Mouse (Mus musculus) C2C12 (cell line): ENCODE results near the gene Smg9. TPM values are rescaled to one million over a fixed set of nuclear protein-coding genes. Genes with fewer than 3 reads are reported as not detected.

Experiments used
- H3K27me3 ChIP-seq: one replicate; pipeline ENCODE4 v1.6.1; 2011; ENCODE audit not compliant: control insufficient read depth, insufficient read depth, insufficient read length
- H3K36me3 ChIP-seq: one replicate; pipeline ENCODE4 v1.6.1; 2011; ENCODE audit not compliant: control insufficient read depth, insufficient read depth
- H3K4me3 ChIP-seq: one replicate; pipeline ENCODE4 v1.5.1; 2011; ENCODE audit warnings: mild to moderate bottlenecking, control low read depth; ENCODE audit not compliant: poor library complexity, insufficient read depth, severe bottlenecking
- H3K79me2 ChIP-seq: one replicate; pipeline ENCODE4 v1.6.1; 2011; ENCODE audit not compliant: control insufficient read depth, insufficient read depth
- H3K79me3 ChIP-seq: one replicate; pipeline ENCODE4 v1.6.1; 2011; ENCODE audit warnings: low read depth, control low read depth
- H3ac ChIP-seq: one replicate; pipeline ENCODE3; 2011; ENCODE audit warnings: low read depth; ENCODE audit not compliant: control insufficient read depth, insufficient read length
- CEBPB ChIP-seq: IDR thresholded peaks from one replicate; pipeline ENCODE4 v1.6.1; 2011; ENCODE audit warnings: low read depth, mild to moderate bottlenecking, control low read depth, moderate library complexity
- CTCF ChIP-seq: IDR thresholded peaks from one replicate; pipeline ENCODE4 v1.5.1; 2011; ENCODE audit not compliant: control insufficient read depth, insufficient read depth, insufficient read length
- FOSL1 ChIP-seq: IDR thresholded peaks from one replicate; pipeline ENCODE4 v1.8.0; 2011; ENCODE audit warnings: mild to moderate bottlenecking, low read length; ENCODE audit not compliant: poor library complexity, insufficient read depth, severe bottlenecking
- MAX ChIP-seq: IDR thresholded peaks from one replicate; pipeline ENCODE4 v1.6.1; 2011; ENCODE audit warnings: mild to moderate bottlenecking, control low read depth
- MYOD1 ChIP-seq: IDR thresholded peaks from one replicate; pipeline ENCODE4 v1.6.1; 2011; ENCODE audit warnings: low read depth; ENCODE audit not compliant: control insufficient read depth, insufficient read length
- MYOG ChIP-seq: IDR thresholded peaks from one replicate; pipeline ENCODE4 v1.6.1; 2011; ENCODE audit not compliant: control insufficient read depth, insufficient read length; ENCODE audit errors: extremely low read depth
- USF1 ChIP-seq: IDR thresholded peaks from one replicate; pipeline ENCODE4 v1.6.1; 2011; ENCODE audit warnings: low read depth, mild to moderate bottlenecking, control low read depth, moderate library complexity
- polyA plus RNA-seq: library from polyadenylated mRNA; unstranded; fragments of >200 nt; fragmentation: generic; extraction: Trizol; gene quantifications from one replicate; pipeline ENCODE4 v1.2.1, GENCODE M21; 2012; ENCODE audit warnings: missing spikeins

Gene Smg9
- polyA plus RNA-seq, 1 experiment = 21.8 TPM

DNA sequence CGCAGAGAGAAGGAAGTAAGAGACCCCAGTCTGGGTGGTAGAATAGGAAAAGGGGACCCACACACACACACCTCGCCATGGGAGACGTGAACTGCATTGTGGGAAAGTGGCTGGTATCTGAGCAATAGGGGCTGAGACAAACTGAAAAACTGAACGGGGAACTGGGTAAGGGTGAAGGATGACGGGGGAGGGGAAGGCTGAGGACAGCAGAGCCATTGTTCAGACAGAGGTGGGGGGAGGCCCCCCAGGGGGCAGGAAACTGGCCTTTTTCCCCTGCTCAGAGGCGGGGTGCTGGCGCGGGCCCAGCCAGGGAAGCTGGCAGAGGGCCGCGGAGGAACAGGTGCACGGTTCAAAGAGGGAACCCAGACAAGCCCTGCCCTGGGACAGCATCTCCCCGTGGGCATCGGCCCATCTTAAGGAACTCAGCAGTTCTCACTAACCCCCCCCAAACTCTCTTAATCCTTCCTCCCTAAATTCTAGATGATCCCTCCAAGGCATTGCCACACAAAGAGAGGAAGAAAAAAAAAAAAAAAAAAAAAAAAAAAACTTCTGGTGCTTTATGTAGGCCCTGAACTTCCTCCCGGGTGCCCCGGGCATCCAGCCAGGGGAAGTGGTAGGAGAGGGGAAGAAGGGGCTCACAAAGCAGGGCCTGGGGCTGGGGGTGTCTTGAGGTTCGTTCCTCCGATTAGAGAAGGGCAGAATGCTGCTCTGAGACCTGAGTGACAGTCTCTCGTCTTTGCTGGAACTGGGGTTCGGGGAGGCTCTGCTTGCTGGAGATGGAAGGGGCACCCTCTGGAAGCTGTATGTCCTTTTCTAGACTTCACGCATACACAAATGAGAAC, 25.7 kb upstream of the Smg9 start:
- TF ChIP-seq MYOD1 (peak; percentile 3), MYOG (no peak), MAX (no peak), CEBPB (no peak)
- H3K79me2 ChIP-seq = peaks cover 74% of the 10 kb centered on the region
- H3K27me3 ChIP-seq = no peaks in the 10 kb centered on the region
- H3ac ChIP-seq = no peak overlapping the region
- H3K4me3 ChIP-seq = no peak overlapping the region
- H3K36me3 ChIP-seq = peaks cover 24% of the 10 kb centered on the region
- peaks cover 38% of the 10 kb centered on the region for H3K79me3 ChIP-seq

GRCm38 (mm10) chr7:24376456-24376855, 23.0 kb upstream of the Smg9 start:
- Histone ChIP-seq H3K79me3 (peaks cover 33% of the 10 kb centered on the region), H3K27me3 (no peaks in the 10 kb centered on the region), H3ac (no peak overlapping the region), H3K79me2 (peaks cover 60% of the 10 kb centered on the region), H3K4me3 (no peak overlapping the region), H3K36me3 (peaks cover 40% of the 10 kb centered on the region)
- TF ChIP-seq MYOG (no peak), MAX (no peak), CEBPB (no peak), CTCF (no peak), USF1 (no peak), MYOD1 (no peak), FOSL1 (no peak)

DNA sequence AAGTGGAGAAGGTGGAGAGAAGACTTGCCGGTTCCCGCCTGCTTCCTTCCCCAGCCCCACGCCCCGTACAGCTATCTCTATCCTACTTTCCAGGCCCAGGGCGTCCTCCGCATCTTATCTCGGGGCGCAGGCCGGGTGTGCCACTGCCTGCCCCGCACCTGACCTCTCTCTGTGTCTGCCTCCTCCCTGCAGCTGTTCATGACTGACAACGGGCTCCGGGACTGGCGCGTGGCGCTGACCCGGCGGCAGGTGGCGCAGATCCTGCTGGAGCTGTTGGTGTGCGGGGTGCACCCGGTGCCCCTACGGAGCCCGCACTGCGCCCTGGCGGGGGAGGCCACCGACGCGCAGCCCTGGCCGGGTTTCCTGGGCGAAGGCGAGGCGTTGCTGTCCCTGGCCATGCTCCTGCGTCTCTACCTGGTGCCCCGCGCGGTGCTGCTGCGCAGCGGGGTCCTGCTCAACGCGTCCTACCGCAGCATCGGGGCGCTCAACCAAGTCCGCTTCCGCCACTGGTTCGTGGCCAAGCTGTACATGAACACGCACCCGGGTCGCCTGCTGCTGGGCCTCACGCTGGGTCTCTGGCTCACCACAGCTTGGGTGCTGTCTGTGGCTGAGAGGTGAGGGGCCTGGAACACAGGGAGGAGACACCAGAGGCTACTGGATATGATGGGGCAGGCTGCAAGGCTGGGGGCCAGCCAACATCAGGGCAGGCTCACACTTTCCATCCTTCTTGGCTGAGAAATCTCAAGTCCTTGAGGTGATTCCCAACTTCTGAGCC, 22.1 kb upstream of the Smg9 start:
- H3K4me3 ChIP-seq = no peak overlapping the region
- H3K79me2 ChIP-seq = peaks cover 51% of the 10 kb centered on the region
- TF ChIP-seq MAX = no peak
- TF ChIP-seq USF1 = no peak
- TF ChIP-seq MYOD1 = no peak
- no peak for TF ChIP-seq CTCF
- TF ChIP-seq CEBPB = no peak
- TF ChIP-seq MYOG = no peak
- no peak for TF ChIP-seq FOSL1
- H3K79me3 ChIP-seq = peaks cover 27% of the 10 kb centered on the region
- H3ac ChIP-seq = no peak overlapping the region
- H3K36me3 ChIP-seq = peaks cover 46% of the 10 kb centered on the region
- no peaks in the 10 kb centered on the region for H3K27me3 ChIP-seq

GRCm38 (mm10) chr7:24378049-24378701, 21.2 kb upstream of the Smg9 start:
- H3K36me3 ChIP-seq = peaks cover 55% of the 10 kb centered on the region
- TF ChIP-seq FOSL1 (no peak), CTCF (no peak), MYOD1 (no peak), CEBPB (no peak), USF1 (no peak), MYOG (no peak), MAX (no peak)
- no peak overlapping the region for H3ac ChIP-seq
- H3K79me2 ChIP-seq = peaks cover 42% of the 10 kb centered on the region
- no peaks in the 10 kb centered on the region for H3K27me3 ChIP-seq
- no peak overlapping the region for H3K4me3 ChIP-seq
- peaks cover 20% of the 10 kb centered on the region for H3K79me3 ChIP-seq

- H3K36me3 ChIP-seq = peaks cover 65% of the 10 kb centered on the region
- peaks cover 25% of the 10 kb centered on the region for H3K79me2 ChIP-seq
- H3K79me3 ChIP-seq = peaks cover 5% of the 10 kb centered on the region
- no peak overlapping the region for H3K4me3 ChIP-seq
- H3ac ChIP-seq = no peak overlapping the region
- H3K27me3 ChIP-seq = no peaks in the 10 kb centered on the region
- TF ChIP-seq MYOD1 = no peak
- TF ChIP-seq CEBPB = no peak
- no peak for TF ChIP-seq FOSL1
- no peak for TF ChIP-seq MAX
- no peak for TF ChIP-seq USF1
Observed at GRCm38 (mm10) chr7:24379934-24380333, 19.5 kb upstream of the Smg9 start.
